In genomic region chr4:25684976-25685375, GRCm38 (mm10) we compare ENCODE assay signal across 16 mouse cellular contexts.
A peak's percentile ranks its signal among the peaks of the same experiment; 100 is the strongest.
DNase-seq lines count a peak whose midpoint lies in the region; TF ChIP-seq lines count a peak whose summit lies in the region.
"Had no signal": no experiment of that assay in that cellular context is flagged by ENCODE, and none has a peak within 500 bp of the region (broad histone marks: within the 10 kb centered on the region; RNA-seq: fewer than 3 reads in every experiment).

No protein-coding gene starts in this region.

- TF ChIP-seq POLR2A in CH12.LX (IDR thresholded peaks at IDR 0.05; ENCODE audit: low read depth, low read length): no peak

- no peak overlapping the region for H3K27ac ChIP-seq in left cerebral cortex, adult 2 months
- no peak overlapping the region for H3K27ac ChIP-seq in CH12.LX (ENCODE audit: insufficient read depth, low read depth)
- H3K27ac ChIP-seq: heart, embryonic 13.5 days; hindbrain, embryonic 12.5 days; limb, embryonic 12.5 days; midbrain, embryonic 10.5 days had no signal

- no peak overlapping the region for H3K9ac ChIP-seq in CH12.LX (ENCODE audit: insufficient read depth, low read depth)
- H3K9ac ChIP-seq: heart, embryonic 13.5 days; hindbrain, embryonic 12.5 days; limb, embryonic 12.5 days had no signal

- H3K79me2 ChIP-seq in CH12.LX (replicated peaks; ENCODE audit: control insufficient read depth, extremely low read depth, insufficient read depth, poor library complexity, severe bottlenecking): no peaks in the 10 kb centered on the region

- no peak for TF ChIP-seq EP300 in CH12.LX (IDR thresholded peaks at IDR 0.05; ENCODE audit: low read length)

- peak; percentile 35 for TF ChIP-seq CTCF in left cerebral cortex, adult 2 months (IDR thresholded peaks at IDR 0.05)
- peak; percentile 23 to 37; a peak in 3 of 4 replicates for TF ChIP-seq CTCF in CH12.LX (conservative IDR thresholded peaks at IDR 0.05 in 1 of 2, IDR thresholded peaks at IDR 0.05 in 1 of 2; ENCODE audit: low read depth in 2 of 2, low read length in 2 of 2)

- peak; percentile 9 for DNase-seq in adrenal gland, postnatal 10 days
- DNase-seq in adrenal gland, postnatal 14 days: no peak
- DNase-seq in left cerebral cortex, adult 2 months (ENCODE audit: extremely low spot score in 1 of 2, low spot score in 2 of 2): no peak
- DNase-seq in left cerebral cortex, postnatal 25 days (ENCODE audit: low spot score in 2 of 2): no peak
- peak; percentile 25 for DNase-seq in CH12.LX (ENCODE audit: extremely low read depth)
- peak; percentile 12 to 51 for DNase-seq in kidney, adult 8-10 months
- no peak for DNase-seq in right cerebral cortex, postnatal 25 days
- DNase-seq in left cerebral cortex, postnatal 14 days (ENCODE audit: low spot score in 2 of 2): no peak
- DNase-seq: adrenal gland, adult 2 months; gastrocnemius, postnatal 36 days; lung, postnatal 10 days; thymus, adult 2 months had no signal

- H3K36me3 ChIP-seq in CH12.LX (replicated peaks in 1 of 2; ENCODE audit: control insufficient read depth in 1 of 2, insufficient read depth in 1 of 2, low read length in 1 of 2): no peaks in the 10 kb centered on the region
- H3K36me3 ChIP-seq: heart, embryonic 13.5 days; hindbrain, embryonic 12.5 days; limb, embryonic 12.5 days; midbrain, embryonic 10.5 days had no signal

- intact Hi-C loops in left cerebral cortex, adult 2 months (cut with DNase I): no loop called here
- intact Hi-C loops in left cerebral cortex, postnatal 25 days (cut with DNase I): no loop called here
- intact Hi-C loops in left cerebral cortex, postnatal 14 days (cut with DNase I): no loop called here

- in situ Hi-C loops in CH12.LX (cut with MboI; ENCODE audit: low pct_ligation_motif_present, low pct_unique_long_range_greater_than_20kb, low sequenced_read_pairs): no loop called here

- no peaks in the 10 kb centered on the region for H3K9me3 ChIP-seq in CH12.LX (replicated peaks; ENCODE audit: low read length)
- H3K9me3 ChIP-seq: heart, embryonic 13.5 days; hindbrain, embryonic 12.5 days; limb, embryonic 12.5 days; midbrain, embryonic 10.5 days had no signal

- no peak for TF ChIP-seq RAD21 in CH12.LX (IDR thresholded peaks at IDR 0.05; ENCODE audit: low read depth, low read length)

- no peaks in the 10 kb centered on the region for H3K27me3 ChIP-seq in CH12.LX (replicated peaks)
- H3K27me3 ChIP-seq: heart, embryonic 13.5 days; hindbrain, embryonic 12.5 days; limb, embryonic 12.5 days had no signal

- no peaks in the 10 kb centered on the region for H3K4me1 ChIP-seq in CH12.LX (ENCODE audit: control insufficient read depth in 1 of 2, insufficient read depth in 2 of 2)
- H3K4me1 ChIP-seq: heart, embryonic 13.5 days; hindbrain, embryonic 12.5 days; limb, embryonic 12.5 days; midbrain, embryonic 10.5 days had no signal

- no peak overlapping the region for H3K4me2 ChIP-seq in CH12.LX (ENCODE audit: insufficient read depth, low read depth, poor library complexity, severe bottlenecking)
- H3K4me2 ChIP-seq: heart, embryonic 13.5 days; hindbrain, embryonic 12.5 days; limb, embryonic 12.5 days had no signal

- dilution Hi-C loops in CH12.LX (cut with MboI; ENCODE audit: extremely low pct_ligation_motif_present, extremely low pct_unique_long_range_greater_than_20kb, low sequenced_read_pairs): no loop called here

- no peak overlapping the region for H3K4me3 ChIP-seq in left cerebral cortex, adult 2 months
- H3K4me3 ChIP-seq in CH12.LX (replicated peaks in 1 of 3; ENCODE audit: low read depth in 2 of 3, low read length in 2 of 3, poor library complexity in 1 of 3): no peak overlapping the region
- H3K4me3 ChIP-seq: heart, embryonic 13.5 days; hindbrain, embryonic 12.5 days; limb, embryonic 12.5 days; midbrain, embryonic 10.5 days had no signal

TF ChIP-seq in CH12.LX, 34 proteins besides CTCF, POLR2A, EP300 and RAD21:
- TF ChIP-seq JUN (IDR thresholded peaks at IDR 0.05; ENCODE audit: insufficient read depth, low read depth, low read length): no peak
- 0 out of 2 replicates have a peak, but pooled peaks have one; percentile 3 for TF ChIP-seq SMC3 (IDR thresholded peaks at IDR 0.05; ENCODE audit: low read depth, low read length)
- no peak for TF ChIP-seq MAFK (IDR thresholded peaks at IDR 0.05; ENCODE audit: insufficient replicate concordance, low read length)
- no peak for TF ChIP-seq MYC (IDR thresholded peaks at IDR 0.05; ENCODE audit: low read depth, low read length)

Comparison
In these comparisons a context has a peak if more than half of its experiments do, and no peak if none do; other contexts are left out.
1. DNase-seq: peak in adrenal gland, postnatal 10 days (single experiment), CH12.LX (single experiment) and kidney, adult 8-10 months (2 of 2); none in adrenal gland, postnatal 14 days (single experiment), left cerebral cortex, adult 2 months (0 of 2), left cerebral cortex, postnatal 25 days (0 of 2), right cerebral cortex, postnatal 25 days (single experiment) and left cerebral cortex, postnatal 14 days (0 of 2).